Mouse (Mus musculus) ES-Bruce4 (cell line): ENCODE measurements at regions not wholly inside any gene's neighbourhood (a gene's known extent, or its start where the extent isn't known, plus 50 kb on each side); places are given as distances from the start of the nearest gene placed in this dataset.

Experiments
- H3K27ac ChIP-seq: 2 replicates; pipeline ENCODE4 v1.5.1; 2012; ENCODE audit warnings: low read length, inconsistent platforms; ENCODE audit not compliant: insufficient read depth
- H3K27me3 ChIP-seq: 2 replicates; pipeline ENCODE4 v1.6.1; 2012; ENCODE audit warnings: mild to moderate bottlenecking, low read length, inconsistent platforms; ENCODE audit not compliant: control insufficient read depth, poor library complexity, insufficient read depth, severe bottlenecking
- H3K36me3 ChIP-seq: 2 replicates; pipeline ENCODE4 v1.6.1; 2012; ENCODE audit warnings: inconsistent platforms, mild to moderate bottlenecking, low read length, moderate library complexity; ENCODE audit not compliant: control insufficient read depth, poor library complexity, insufficient read depth, severe bottlenecking
- H3K4me1 ChIP-seq: one replicate; pipeline ENCODE4 v1.8.1; 2011; ENCODE audit warnings: low read length; ENCODE audit not compliant: control insufficient read depth, insufficient read depth
- H3K4me3 ChIP-seq: 2 replicates; pipeline ENCODE4 v1.5.1; 2011; ENCODE audit warnings: low read depth, mild to moderate bottlenecking, low read length
- H3K9ac ChIP-seq: 2 replicates; pipeline ENCODE4 v1.6.1; 2012; ENCODE audit warnings: low read depth, mild to moderate bottlenecking, inconsistent platforms; ENCODE audit not compliant: poor library complexity, severe bottlenecking
- H3K9me3 ChIP-seq: replicated peaks from 2 replicates; pipeline ENCODE4 v1.6.1; 2012; ENCODE audit warnings: mild to moderate bottlenecking, low read length, inconsistent platforms; ENCODE audit not compliant: control insufficient read depth, poor library complexity, insufficient read depth, severe bottlenecking
- CTCF ChIP-seq: IDR thresholded peaks from one replicate; pipeline ENCODE4 v1.8.1; 2011; ENCODE audit warnings: low read depth, low read length
- EP300 ChIP-seq: IDR thresholded peaks from 2 replicates; pipeline ENCODE4 v1.6.1; 2011; ENCODE audit warnings: low read depth, low read length; ENCODE audit not compliant: insufficient read depth
- POLR2A ChIP-seq: IDR thresholded peaks from one replicate; pipeline ENCODE4 v1.8.1; 2011; ENCODE audit warnings: low read length; ENCODE audit not compliant: insufficient read depth

GRCm38 (mm10) chr17:45784905-45785304 lies 51.3 kb upstream of the 1600014C23Rik start:
- H3K4me1 ChIP-seq: no peaks in the 10 kb centered on the region
- TF ChIP-seq POLR2A (no peak), EP300 (no peak), CTCF (no peak)

GRCm38 (mm10) chr17:45784496-45784895 lies 50.9 kb upstream of the 1600014C23Rik start:
- Histone ChIP-seq H3K4me3 (no peak overlapping the region), H3K27me3 (no peaks in the 10 kb centered on the region), H3K4me1 (no peaks in the 10 kb centered on the region), H3K9me3 (no peaks in the 10 kb centered on the region), H3K27ac (no peak overlapping the region), H3K36me3 (no peaks in the 10 kb centered on the region), H3K9ac (no peak overlapping the region)
- TF ChIP-seq CTCF: no peak
- TF ChIP-seq EP300: no peak
- TF ChIP-seq POLR2A: no peak

More at GRCm38 (mm10) chr17:45784905-45785304, 51.3 kb upstream of the 1600014C23Rik start:
- Histone ChIP-seq H3K27ac (no peak overlapping the region), H3K9ac (no peak overlapping the region), H3K9me3 (no peaks in the 10 kb centered on the region), H3K36me3 (no peaks in the 10 kb centered on the region), H3K4me3 (no peak overlapping the region), H3K27me3 (no peaks in the 10 kb centered on the region)
